Mouse (Mus musculus): ENCODE measurements at regions not wholly inside any gene's neighbourhood (a gene's known extent, or its start where the extent isn't known, plus 50 kb on each side); places are given as distances from the start of the nearest gene placed in this dataset.

DNA sequence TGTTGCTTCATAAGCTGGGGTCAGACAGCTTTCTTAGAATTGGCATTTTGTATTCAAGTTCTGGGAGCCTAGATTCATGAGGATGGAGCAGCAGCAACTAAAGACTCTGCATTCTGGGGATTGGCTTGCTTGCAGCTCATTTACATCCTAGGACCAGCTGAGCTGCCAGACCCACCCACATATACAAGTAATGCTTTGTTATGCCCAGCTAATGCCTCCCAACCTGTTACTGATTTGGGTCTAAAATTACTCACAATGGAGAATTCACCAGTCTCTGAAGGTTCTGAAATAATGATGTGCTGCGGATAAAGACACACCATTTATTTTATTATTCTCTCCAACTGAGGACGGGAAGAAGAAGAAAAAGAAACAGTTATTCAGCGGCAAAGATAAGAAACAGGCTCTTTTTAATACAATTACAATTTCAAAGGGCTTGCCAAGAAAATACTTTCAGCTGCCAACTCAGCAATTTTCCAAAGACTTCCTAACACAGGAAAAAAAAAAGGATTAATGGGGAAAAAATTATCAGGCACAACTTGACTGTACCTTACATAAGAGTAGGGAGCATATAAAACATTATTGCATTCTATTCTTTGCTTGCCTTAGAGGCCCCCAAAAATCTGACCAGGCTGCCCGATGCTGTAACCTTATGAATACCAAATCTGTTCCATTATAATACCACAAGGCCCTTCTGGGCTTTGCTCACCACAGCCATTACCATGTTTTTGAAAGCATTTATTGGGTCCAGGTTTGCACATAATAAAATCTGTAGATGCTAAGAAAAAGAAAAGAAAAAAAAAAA, 134.5 kb downstream of the S1pr1 start:
- Histone ChIP-seq H3K4me1 (replicated peaks; ENCODE audit: low read depth, low read length) (peaks cover 7% of the 10 kb centered on the region), H3K27me3 (ENCODE audit: insufficient read depth, low read length) (no peaks in the 10 kb centered on the region), H3K4me3 (replicated peaks; ENCODE audit: low read length) (no peak overlapping the region), H3K36me3 (ENCODE audit: insufficient read depth, low read length) (no peaks in the 10 kb centered on the region), H3K9me3 (ENCODE audit: low read length) (no peaks in the 10 kb centered on the region)
- no peak for TF ChIP-seq POU5F1 (IDR thresholded peaks at IDR 0.05; ENCODE audit: borderline replicate concordance, low read length)
- TF ChIP-seq CTCF (conservative IDR thresholded peaks at IDR 0.05; ENCODE audit: low read length): no peak
- no peak for TF ChIP-seq NANOG (IDR thresholded peaks at IDR 0.05; ENCODE audit: borderline replicate concordance, low read length)

DNA sequence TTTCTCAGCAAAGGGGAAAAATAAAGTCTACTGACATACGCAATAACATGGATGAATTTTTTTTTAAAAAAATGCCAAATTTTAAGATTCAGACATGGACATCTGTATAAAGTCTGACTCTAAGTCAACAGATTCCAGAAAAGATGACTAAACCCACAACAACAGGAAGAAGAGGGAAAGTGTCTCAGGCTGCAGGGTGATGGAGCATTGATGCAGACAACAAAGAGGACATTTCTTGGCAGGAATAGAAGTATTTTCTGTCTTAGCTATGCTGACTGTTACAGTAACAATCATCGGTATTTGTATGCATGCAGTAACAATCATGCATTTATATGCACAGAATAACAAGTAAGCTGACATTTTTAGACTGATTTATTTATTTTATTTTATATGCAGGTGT, 139.5 kb downstream of the S1pr1 start:
- Histone ChIP-seq H3K27me3 (ENCODE audit: insufficient read depth, low read length) (no peaks in the 10 kb centered on the region), H3K9me3 (ENCODE audit: low read length) (no peaks in the 10 kb centered on the region)

DNA sequence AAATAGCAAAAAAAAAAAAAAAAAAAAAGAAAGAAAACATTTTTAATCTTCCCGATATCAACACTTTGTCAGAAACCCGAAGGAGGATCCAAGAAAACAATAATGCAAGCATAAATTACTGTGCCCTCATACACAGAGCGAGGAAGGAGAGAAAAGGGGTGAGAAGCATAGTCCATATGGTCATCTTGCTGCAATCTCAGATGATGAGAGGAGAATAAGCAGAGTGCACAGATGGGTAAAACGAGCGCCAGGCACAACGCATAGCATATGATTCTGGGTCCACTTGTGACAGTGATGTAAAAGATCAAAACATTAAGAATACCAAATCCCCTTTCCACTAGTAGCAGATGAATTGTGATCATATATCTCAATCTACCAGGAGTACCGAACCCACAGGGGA, 152.1 kb downstream of the S1pr1 start:
- H3K36me3 ChIP-seq (ENCODE audit: insufficient read depth, low read length): no peaks in the 10 kb centered on the region
- no peaks in the 10 kb centered on the region; the same call in 1 of the 2 replicates for H3K9me3 ChIP-seq (ENCODE audit: low read length)
- no peak for TF ChIP-seq NANOG (IDR thresholded peaks at IDR 0.05; ENCODE audit: borderline replicate concordance, low read length)
- no peak for TF ChIP-seq CTCF (conservative IDR thresholded peaks at IDR 0.05; ENCODE audit: low read length)
- TF ChIP-seq POU5F1 (IDR thresholded peaks at IDR 0.05; ENCODE audit: borderline replicate concordance, low read length): no peak
- peaks cover 12% of the 10 kb centered on the region for H3K4me1 ChIP-seq (replicated peaks; ENCODE audit: low read depth, low read length)
- H3K4me3 ChIP-seq (replicated peaks; ENCODE audit: low read length): no peak overlapping the region
- no peaks in the 10 kb centered on the region for H3K27me3 ChIP-seq (ENCODE audit: insufficient read depth, low read length)

More for the DNA sequence above, 139.5 kb downstream of the S1pr1 start:
- Histone ChIP-seq H3K4me1 (replicated peaks; ENCODE audit: low read depth, low read length) (peaks cover 10% of the 10 kb centered on the region), H3K4me3 (replicated peaks; ENCODE audit: low read length) (no peak overlapping the region), H3K36me3 (ENCODE audit: insufficient read depth, low read length) (no peaks in the 10 kb centered on the region)
- TF ChIP-seq NANOG (IDR thresholded peaks at IDR 0.05; ENCODE audit: borderline replicate concordance, low read length): no peak
- no peak for TF ChIP-seq CTCF (conservative IDR thresholded peaks at IDR 0.05; ENCODE audit: low read length)
- no peak for TF ChIP-seq POU5F1 (IDR thresholded peaks at IDR 0.05; ENCODE audit: borderline replicate concordance, low read length)

DNA sequence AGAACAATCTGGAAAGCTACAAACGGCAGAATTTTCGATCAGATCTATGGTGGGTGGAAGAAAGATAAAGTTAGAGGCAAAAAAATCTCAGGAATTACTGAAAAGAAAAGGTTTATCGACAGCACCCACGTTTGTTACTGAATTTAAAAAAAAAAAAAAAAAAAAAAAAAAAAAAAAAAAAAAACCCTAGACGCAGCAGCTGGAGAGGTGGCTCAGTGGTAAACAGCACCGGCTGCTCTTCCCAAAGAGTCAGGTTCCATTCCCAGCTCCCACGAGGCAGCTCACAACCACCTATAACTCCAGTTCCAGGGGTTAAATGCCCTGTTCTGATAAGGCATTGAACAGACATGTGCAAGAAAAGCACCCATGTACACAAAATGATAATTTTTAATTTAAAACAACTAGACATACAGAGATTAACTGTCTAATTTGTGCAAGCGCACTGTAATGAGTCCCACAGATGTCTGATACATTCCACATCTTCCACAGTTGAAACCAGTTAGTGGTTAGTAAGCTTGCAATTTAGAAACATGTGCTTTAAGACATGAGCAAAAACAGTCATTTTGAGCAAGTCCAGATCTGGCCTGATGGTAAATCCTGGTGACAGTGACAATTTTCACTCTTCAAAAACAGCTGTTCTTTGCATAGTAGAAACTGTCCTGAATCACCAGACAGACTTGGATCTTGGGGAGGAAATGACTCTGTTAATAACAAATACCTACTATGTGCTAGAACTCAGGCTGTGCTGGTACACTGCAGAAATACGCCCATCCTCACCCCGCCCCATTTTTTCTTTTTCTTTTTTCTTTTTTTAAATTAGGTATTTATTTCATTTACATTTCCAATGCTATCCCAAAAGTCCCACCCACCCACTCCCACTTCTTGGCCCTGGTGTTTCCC, 159.8 kb downstream of the S1pr1 start:
- no peaks in the 10 kb centered on the region for H3K36me3 ChIP-seq (ENCODE audit: insufficient read depth, low read length)
- H3K27me3 ChIP-seq (ENCODE audit: insufficient read depth, low read length): no peaks in the 10 kb centered on the region
- H3K4me1 ChIP-seq (replicated peaks; ENCODE audit: low read depth, low read length): peaks cover 7% of the 10 kb centered on the region; the same call in 1 of the 2 replicates
- H3K9me3 ChIP-seq (ENCODE audit: low read length): no peaks in the 10 kb centered on the region
- no peak for TF ChIP-seq CTCF (conservative IDR thresholded peaks at IDR 0.05; ENCODE audit: low read length)
- no peak for TF ChIP-seq NANOG (IDR thresholded peaks at IDR 0.05; ENCODE audit: borderline replicate concordance, low read length)
- no peak for TF ChIP-seq POU5F1 (IDR thresholded peaks at IDR 0.05; ENCODE audit: borderline replicate concordance, low read length)
- H3K4me3 ChIP-seq (replicated peaks; ENCODE audit: low read length): no peak overlapping the region

DNA sequence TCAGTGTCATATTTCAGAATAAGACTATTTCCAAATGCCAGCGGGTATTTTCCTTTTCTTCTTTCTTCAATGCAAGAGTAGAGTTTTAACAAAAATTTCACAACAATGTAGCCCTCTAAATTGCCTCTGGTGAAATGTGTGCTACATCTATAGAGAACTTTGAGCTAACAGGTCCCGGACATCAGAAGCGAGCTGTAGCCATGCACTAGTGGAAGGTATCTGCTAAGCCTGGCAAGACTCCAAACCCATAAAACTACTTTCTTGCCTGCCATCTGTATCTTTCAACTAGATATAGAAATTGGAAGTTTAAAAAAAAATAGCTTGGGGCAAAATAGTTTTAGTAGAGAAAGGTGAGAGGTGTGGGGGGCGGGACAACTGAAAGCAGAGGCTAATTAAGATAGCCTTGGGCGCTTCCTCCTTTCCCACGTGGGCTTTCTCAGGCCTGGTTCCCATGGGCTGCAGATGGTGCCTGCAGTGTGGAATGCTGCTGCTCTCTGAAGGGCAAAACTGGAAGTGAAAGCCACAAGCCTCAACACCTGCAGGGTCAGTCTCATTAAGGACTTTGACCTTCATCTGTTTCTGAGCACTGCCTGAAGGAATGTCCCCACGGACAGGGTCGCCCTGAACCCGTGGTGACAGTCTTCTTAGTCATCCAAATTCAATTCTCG, 160.9 kb downstream of the S1pr1 start:
- Histone ChIP-seq H3K9me3 (ENCODE audit: low read length) (no peaks in the 10 kb centered on the region), H3K4me3 (replicated peaks; ENCODE audit: low read length) (no peak overlapping the region), H3K36me3 (ENCODE audit: insufficient read depth, low read length) (no peaks in the 10 kb centered on the region), H3K4me1 (replicated peaks; ENCODE audit: low read depth, low read length) (peaks cover 7% of the 10 kb centered on the region; the same call in 1 of the 2 replicates), H3K27me3 (ENCODE audit: insufficient read depth, low read length) (no peaks in the 10 kb centered on the region)
- TF ChIP-seq POU5F1 (IDR thresholded peaks at IDR 0.05; ENCODE audit: borderline replicate concordance, low read length) (no peak), CTCF (conservative IDR thresholded peaks at IDR 0.05; ENCODE audit: low read length) (no peak), NANOG (IDR thresholded peaks at IDR 0.05; ENCODE audit: borderline replicate concordance, low read length) (no peak)

DNA sequence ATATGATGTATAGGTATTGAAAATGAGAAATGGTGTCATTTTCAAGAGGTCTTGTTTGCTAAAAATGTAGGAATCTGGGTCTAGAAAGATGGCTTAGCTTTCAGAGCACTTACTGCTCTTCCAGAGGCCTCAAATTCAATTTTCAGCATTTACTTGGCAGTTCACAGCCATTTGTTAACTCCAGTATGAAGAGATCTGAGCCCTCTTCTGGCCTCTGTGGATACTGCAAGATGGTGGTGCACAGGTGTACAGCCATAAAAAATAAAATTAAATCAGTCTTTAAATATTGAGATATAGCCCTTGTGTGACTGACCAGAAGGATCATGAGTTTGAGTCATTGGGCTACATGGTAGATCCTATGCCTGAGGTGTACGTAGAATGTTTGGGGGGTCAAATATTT, 173.1 kb downstream of the S1pr1 start:
- Histone ChIP-seq H3K36me3 (ENCODE audit: insufficient read depth, low read length) (no peaks in the 10 kb centered on the region), H3K27me3 (ENCODE audit: insufficient read depth, low read length) (no peaks in the 10 kb centered on the region), H3K4me1 (replicated peaks; ENCODE audit: low read depth, low read length) (no peaks in the 10 kb centered on the region), H3K4me3 (replicated peaks; ENCODE audit: low read length) (no peak overlapping the region), H3K9me3 (ENCODE audit: low read length) (no peaks in the 10 kb centered on the region)
- TF ChIP-seq CTCF (conservative IDR thresholded peaks at IDR 0.05; ENCODE audit: low read length): peak; percentile 36
- no peak for TF ChIP-seq NANOG (IDR thresholded peaks at IDR 0.05; ENCODE audit: borderline replicate concordance, low read length)

DNA sequence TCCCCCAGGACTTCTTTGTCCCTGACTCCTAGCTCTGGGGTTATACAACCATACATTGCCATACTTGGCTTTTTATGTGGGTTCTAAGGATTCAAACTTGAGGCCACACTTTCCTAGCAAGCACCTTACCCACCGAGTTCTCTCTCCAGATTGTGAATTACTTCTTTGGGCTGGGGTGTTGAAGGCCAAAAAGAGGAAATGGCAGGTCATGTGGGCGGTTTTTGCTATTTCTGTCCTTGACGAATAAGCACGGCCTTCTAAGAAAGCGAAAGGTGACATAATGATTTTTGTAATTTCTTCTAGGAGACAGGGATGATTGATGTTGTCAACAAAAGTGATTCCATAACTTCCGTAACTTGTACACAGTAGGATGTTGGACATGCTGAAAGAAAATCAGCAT, 176.5 kb downstream of the S1pr1 start:
- no peaks in the 10 kb centered on the region for H3K36me3 ChIP-seq (ENCODE audit: insufficient read depth, low read length)
- TF ChIP-seq POU5F1 (IDR thresholded peaks at IDR 0.05; ENCODE audit: borderline replicate concordance, low read length): no peak

DNA sequence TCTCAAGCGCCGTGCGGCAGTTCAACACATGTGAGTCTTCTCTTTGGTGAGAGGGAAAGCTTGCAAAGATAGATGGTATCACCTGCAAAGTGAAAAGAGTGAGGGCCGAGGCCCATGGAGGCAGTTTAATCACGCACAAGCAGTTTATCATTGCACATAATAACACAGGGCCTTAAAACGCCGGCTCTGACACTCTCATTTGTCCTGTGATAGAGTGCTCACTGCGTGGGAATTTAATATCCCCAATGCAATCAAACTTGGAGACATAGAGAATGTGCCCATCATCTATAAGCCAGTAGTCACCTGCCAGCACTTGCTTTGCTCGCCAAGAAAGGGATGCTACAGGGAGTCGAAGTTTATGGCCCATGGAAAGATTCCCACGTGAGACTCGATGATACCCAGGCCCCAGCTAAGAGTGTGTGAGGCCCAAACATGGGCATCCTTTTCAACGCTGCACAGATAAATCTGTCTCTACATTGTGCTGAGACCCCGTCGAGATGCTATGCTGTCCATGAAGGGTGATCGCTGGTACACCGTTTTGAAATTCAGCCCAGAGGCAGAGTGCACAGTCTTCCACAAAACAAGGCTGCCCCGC, 182.6 kb downstream of the S1pr1 start:
- H3K4me1 ChIP-seq (replicated peaks; ENCODE audit: low read depth, low read length): no peaks in the 10 kb centered on the region
- no peaks in the 10 kb centered on the region for H3K36me3 ChIP-seq (ENCODE audit: insufficient read depth, low read length)
- H3K4me3 ChIP-seq (replicated peaks; ENCODE audit: low read length): no peak overlapping the region
- H3K9me3 ChIP-seq (ENCODE audit: low read length): no peaks in the 10 kb centered on the region
- H3K27me3 ChIP-seq (ENCODE audit: insufficient read depth, low read length): no peaks in the 10 kb centered on the region
- TF ChIP-seq CTCF (conservative IDR thresholded peaks at IDR 0.05; ENCODE audit: low read length): no peak

More for the DNA sequence above, 176.5 kb downstream of the S1pr1 start:
- Histone ChIP-seq H3K27me3 (ENCODE audit: insufficient read depth, low read length) (no peaks in the 10 kb centered on the region), H3K9me3 (ENCODE audit: low read length) (no peaks in the 10 kb centered on the region), H3K4me1 (replicated peaks; ENCODE audit: low read depth, low read length) (no peaks in the 10 kb centered on the region), H3K4me3 (replicated peaks; ENCODE audit: low read length) (no peak overlapping the region)
